Mouse (Mus musculus) liver, adult (tissue): ENCODE measurements around the gene Lrtm2.

Source experiments
- GATA4 ChIP-seq: IDR thresholded peaks from 2 replicates; pipeline ENCODE4 v1.6.1; 2014; ENCODE audit warnings: mild to moderate bottlenecking, low read length; ENCODE audit not compliant: insufficient replicate concordance

Gene Lrtm2

DNA sequence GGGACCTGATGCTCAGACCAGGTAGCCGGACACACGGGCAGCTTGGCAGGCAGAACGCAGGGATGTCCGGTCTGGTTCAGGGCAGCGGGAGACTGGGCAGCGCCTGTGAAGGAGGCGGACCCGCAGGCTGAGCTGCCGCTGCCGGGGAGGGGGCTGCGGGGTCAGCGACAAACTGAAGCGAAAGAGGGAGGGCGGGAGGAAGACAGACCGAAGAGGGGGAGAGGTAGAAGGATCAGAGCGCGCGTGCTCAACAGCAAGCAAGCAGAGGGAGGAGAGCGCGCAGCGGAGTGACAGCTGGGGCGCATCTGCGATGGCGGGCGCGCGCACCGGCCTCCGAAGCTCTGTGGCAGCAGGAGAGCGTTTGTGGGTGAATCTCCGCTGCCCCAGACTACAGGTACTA, at the start of gene Lrtm2:
Gene Lrtm2, minus strand, starts transcription at position 261 of the 400 bp plus-strand sequence.
- TF ChIP-seq GATA4, result no peak

DNA sequence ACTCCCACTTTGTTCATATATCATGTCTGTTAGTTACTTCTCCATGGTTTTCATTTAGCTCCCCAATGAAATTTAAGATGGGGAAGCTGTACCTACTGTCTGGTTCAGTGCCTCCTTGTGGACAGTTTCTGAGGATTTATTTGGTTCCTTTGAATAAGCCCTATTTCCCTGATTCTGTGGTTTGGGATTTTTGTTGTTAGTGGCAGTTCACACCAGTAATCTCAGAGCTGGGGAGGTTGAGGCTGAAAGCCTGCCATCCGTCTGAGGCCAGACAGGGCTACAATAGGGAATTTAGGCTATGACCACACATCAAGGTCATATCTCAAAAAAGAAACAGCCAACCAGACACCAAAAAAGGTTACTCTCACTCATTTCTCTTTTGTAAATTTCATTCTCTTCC, 48.1 kb upstream of the Lrtm2 start:
- no peak for TF ChIP-seq GATA4

DNA sequence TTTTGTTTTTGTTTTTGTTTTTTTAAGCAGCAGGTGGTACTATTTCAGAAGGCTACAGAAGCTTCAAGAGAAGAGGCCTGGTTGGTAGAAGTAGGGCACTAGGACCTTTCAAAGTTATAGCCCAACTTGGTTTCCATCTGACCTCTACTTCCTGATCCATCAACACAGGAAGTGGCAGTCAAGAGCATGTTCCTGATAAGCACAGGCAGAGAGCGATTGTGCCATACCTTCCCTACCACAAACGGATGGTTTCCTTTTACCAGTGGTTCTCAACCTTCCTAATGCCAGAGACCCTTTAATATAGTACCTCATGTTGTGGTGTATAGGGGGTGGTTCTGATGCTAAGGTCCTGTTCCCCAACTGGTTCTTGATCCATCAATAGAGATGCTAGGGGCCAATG, 47.0 kb upstream of the Lrtm2 start:
- TF ChIP-seq GATA4, result peak; percentile 77; the same call in 1 of the 2 replicates

DNA sequence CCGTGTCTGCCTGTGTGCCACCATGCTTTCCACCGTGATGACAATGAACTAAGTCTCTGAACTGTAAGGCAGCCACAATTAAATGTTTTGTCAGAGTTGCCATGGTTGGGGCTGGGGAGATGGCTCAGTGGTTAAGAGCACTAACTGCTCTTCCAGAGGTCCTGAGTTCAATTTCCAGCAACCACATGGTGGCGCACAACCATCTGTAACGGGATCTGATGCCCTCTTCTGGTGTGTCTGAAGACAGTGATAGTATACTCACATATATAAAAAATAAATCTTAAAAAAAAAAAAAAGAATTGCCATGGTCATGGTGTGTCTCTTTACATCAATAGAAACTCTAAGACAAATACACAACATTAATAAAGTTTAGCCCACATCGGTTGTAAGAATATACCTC, 44.5 kb upstream of the Lrtm2 start:
- TF ChIP-seq GATA4, result no peak

DNA sequence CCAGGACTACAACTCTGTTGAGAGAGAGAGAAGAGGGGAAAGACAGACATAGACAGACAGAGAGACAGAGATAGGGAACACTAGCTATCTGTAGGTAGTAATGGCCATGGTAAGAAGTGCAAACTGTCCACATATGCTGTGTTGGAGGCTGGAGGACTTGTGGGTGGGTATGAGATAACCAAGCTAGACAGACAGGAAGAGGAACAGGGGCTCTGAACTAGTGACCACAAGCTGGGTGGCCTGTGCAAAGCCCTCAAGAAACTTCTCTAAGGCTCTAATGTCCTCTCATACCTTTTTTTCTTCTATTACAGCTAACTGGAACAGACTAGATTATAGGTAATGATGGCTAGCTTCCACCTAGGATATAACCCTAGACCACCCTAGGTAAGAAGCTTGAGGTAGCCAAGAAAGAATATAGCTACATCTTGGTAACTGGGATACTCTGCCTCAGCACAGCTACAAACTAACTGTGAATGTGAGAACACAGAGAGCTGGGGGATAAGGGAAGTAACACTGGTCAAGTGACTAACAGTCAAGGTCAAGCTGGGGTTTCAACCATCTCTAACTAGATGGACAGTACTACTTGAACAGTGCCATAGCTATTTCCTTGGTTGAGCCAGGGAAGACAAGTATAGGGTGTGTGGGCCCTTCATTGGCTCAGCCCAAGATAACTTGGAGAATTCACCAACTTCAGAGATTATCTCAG, 42.6 kb upstream of the Lrtm2 start:
- TF ChIP-seq GATA4, result no peak

DNA sequence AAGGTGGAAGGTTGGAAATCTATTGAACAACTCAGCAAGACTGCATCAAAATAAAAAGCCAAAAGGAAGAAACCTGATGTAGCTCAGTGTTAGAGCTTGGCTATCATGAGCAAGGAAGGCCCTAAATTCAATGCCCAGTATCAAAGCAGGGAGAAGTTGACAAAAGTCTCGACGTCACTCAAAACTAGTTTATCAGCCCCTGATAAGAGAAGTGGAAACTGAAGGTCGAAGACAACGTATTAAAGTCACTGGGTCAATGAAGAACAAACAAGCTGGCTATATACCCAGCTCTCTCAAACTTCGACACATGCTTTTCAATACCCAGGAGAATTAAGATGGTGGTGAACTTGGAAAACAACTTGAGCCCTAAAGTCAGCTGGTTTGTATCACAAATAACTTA, 41.7 kb upstream of the Lrtm2 start:
- no peak for TF ChIP-seq GATA4

DNA sequence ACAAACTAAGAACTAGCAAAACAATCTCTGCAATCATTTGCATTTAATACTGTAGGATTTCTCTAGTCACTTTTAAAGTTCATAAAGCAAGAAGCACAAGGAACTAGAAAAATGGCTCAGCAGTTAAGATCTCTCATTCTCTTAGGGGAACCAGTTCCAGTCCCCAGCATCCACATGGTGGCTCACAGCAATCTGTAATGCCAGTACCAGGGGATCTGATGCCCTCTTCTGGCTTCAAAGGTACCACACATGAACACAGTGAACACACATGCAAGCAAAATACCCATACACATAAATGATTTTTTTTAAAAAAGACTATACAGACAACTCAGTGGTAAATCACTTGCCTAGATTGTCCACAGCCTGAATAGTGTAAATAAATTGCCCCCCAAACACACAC, 41.1 kb upstream of the Lrtm2 start:
- TF ChIP-seq GATA4, result no peak

DNA sequence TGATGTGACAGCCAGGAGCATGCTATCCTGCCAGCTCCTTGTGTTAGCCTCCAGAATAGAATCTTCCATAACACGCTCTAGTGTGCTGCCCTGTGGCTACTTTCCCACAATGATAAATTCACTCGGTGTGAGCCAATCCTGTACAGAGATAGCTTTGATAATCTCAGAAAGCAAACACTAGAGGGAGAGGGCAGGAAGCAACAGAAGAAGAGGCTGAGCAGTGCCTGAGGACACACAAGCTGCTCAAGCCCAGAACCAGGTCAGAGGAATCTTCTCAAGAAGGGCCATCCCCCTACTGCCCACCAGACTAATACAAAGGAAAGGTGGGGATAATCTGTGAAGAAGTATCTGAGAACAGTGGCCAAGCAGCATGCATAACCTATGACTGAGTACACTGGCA, 36.8 kb upstream of the Lrtm2 start:
- no peak for TF ChIP-seq GATA4

DNA sequence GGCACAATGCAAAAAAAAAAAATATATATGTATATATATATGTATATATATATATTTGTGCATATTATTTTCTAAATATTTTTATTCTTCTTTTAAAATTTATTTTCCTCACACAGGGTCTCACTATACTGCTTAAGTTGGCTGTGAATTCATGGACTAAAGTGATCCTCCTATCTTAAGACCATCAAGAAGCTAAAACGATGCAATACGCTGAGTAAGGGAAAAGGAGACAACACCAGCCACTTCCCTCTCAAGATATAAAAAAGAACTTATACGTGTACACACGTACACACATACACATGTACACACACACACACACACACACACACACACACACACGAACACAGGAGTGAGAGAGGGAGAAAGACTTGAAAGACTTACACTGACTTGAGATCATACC, 33.0 kb upstream of the Lrtm2 start:
- TF ChIP-seq GATA4, result no peak

DNA sequence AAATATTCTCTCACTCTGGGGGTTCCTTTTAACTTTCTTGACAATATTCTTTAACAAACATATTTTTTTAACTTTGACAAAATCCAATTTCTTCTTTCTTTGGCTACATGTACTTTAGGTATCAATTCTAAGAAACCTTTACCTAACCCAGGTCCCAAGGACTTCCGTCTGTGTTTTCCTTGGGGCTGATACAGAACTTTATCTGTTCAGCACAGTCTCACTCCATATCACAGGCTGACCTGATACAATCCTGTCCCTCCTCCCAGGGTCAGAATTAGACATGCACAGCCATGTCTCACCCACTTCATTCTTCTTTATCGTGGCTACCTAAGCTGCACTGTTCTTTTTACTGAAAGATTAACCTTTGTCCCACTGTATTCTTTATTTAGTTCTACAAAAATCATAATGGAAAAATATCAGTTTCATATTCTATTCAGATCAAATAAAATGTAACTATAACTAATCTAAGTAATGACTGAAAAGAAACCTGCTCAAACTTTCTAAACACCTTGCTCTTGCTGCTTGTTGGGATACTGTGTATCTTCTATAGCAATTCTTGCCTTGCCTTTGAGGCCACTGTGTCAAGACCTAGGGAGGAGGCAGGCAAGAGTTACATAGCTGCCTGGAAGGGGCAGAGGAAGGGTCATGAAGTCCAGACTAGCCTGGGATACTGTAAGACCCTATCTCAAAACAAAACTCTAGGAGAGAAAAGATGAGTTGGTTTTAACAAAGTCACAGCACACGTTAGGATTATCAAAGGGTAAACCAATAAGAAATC, 30.5 kb upstream of the Lrtm2 start:
- TF ChIP-seq GATA4, result no peak

DNA sequence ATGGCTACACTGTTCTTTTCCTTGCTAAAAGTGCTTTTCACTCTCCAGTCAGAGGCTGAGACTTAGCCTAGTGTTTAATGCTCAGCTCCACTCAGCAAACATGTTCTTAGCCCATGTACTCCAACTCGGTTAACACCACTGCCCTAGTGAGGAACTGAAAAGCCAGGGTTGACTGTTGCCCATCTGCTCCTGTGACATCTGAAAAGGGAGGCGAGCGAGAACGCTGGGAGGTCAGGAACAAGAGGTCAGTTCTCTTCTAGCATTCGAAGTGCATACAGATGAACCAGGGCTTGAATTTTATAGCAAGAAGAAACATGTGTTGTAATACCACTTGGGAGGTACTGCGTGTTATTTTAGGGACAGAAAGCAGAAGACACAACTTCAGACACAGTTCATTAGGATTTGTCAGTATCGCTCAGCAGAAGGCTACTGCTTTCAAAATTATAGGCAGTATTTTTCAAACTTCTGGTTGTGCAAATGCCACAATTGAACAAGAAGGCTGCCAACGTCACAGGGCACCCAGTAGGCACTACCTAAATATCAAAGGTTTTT, 27.5 kb upstream of the Lrtm2 start:
- TF ChIP-seq GATA4, result no peak

DNA sequence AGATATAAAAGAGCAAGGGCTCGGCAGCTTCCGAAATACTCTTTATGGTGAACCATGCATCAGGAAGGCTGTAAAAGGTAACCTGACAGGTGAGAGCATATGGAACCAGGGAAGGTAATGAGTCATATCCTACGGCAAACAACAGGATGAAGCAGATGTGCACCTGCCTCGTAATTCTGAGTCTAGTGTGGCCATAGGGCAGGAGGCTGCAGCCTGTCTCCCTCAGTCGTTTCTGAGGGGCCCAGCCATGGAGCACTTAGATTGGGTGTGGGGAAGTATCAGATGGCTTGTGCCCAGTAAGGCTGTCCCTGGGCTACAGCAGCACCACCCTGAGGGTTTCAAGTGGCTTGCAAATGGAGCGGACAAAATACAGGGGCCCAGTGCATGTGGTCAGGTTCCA, 21.9 kb upstream of the Lrtm2 start:
- no peak for TF ChIP-seq GATA4

DNA sequence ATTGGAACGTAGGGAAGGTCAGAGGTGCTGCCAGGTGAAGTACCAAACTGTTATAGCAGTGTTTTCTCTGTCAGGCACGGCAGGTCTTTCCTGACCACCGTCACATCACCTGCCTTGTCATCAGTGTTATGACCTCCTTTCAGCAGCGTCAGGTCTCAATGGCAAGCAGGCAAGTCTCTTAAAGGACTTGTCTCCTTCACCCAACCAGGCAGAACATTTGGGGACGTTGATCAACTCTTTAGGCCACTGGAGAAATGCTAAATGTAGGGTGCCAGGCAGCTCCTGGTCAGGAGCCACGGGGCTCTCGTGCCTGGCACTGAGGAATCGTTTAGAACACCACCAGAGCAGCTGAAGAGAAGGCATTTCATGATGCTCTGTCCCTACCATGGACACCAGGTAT, 21.1 kb upstream of the Lrtm2 start:
- TF ChIP-seq GATA4, result no peak

DNA sequence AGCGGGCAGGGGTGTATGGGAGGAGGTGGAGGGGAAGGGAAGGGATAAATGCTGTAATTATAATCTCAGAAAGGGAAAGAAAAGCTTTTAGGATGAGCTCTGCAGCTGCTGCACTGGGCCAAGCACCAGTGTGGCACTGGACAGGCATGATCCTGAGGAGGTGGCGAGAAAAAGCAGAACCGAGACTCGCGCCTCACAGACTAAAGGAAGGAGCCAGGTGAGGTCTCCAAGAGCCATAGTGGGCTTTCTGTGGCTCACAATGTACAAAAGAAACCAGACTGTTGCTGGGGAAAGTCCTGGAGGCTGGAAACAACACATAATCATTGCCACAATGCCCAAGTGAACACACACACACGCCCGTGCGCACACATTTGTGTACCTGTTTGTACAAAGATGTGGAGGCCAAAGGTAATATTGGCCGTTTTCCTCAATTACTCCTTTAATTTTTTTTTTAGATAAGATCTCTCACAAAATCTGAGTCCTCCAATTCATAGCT, 20.2 kb upstream of the Lrtm2 start:
- no peak for TF ChIP-seq GATA4

DNA sequence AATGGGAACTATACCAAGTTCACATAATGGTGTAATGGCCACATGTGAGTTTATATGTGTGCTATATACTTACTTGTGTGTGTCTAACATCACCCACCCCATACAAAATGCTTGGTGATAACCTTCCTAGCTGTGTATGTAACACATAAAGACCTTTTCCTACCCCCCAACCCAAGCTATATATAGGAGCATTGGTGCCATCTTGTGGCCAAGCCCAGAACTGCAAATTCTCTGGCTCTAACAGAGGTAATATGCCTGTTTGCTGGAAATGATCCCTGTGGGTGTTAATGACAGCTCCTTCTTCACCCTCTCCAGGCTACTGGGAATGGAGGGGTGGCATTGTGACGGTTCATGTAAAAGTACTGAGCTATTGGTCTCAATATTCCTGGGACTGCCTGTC, 17.7 kb upstream of the Lrtm2 start:
- no peak for TF ChIP-seq GATA4

DNA sequence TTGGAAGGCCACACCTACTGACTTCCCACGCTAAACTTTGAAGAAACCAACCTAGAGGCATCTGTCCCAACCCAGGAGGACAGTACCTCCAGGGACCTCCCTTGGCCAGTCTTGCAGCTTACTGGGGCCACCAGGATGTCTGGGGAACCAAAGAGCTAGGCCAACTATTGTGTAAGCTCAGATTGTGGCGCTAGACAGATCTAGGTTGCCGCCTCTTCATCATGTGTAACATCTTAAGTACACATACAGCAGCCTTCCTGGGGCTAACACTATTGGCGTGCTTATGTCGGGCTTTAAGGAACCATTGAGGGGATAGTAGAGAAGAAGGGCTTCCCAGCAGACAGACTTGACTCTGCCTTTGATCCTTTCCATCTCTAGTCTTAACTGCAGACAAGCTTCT, 17.2 kb upstream of the Lrtm2 start:
- TF ChIP-seq GATA4, result no peak

DNA sequence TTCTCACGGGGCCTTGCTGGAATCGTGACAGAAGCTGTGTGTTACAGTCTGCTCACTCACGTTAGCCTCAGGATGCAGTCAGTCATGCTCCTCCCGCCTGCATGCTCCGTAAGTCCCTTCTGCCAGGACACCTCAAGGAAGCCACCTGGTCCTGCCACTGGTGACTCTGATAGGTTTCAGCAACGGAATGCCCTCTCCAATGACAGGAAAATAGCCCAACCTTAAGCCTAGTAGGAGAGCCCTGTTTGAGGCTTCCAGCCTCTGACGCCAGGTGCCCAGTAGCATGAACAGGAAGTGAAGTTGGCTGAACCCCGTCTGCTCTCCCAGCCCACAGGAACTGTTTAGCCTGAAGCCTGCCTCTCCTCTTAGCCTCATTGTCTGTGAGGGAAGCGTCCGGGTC, 15.7 kb upstream of the Lrtm2 start:
- TF ChIP-seq GATA4, result no peak

DNA sequence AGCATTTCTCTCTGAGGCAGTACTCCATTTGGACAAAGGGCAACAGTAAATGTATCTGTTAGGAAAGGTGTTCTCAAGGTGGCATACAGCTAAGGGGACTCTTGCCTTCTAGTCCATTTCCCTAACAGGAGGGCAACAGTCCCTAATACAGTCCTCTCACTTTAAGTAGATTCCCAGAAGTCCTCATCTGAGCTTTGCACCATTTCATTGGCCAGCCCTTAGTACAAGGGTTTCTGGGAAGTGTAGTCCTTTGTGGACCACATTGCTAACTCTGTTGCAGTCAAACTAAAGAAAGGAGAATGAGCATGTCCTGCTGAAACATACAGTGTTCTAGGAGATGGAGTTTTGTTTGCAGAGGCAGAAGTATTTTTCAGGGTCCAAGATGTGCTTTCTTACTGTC, 10.8 kb upstream of the Lrtm2 start:
- no peak for TF ChIP-seq GATA4
